Mouse (Mus musculus) midbrain, embryonic 13.5 days (tissue): Measurements from ENCODE around the gene Thada. TPM values are rescaled to one million over a fixed set of nuclear protein-coding genes. Genes with fewer than 3 reads are reported as not detected.

Source experiments
- ATAC-seq: fragments of 200-750 bp; cut with Nextera tagmentation; 2 replicates; pipeline ENCODE4 v1.8.0; 2017; ENCODE audit warnings: mild to moderate bottlenecking, moderate TSS enrichment, moderate library complexity
- H3K27ac ChIP-seq: fragments of 300-500 bp; sonication (generic); 2 replicates; pipeline ENCODE4 v1.5.1; 2015; ENCODE audit warnings: inconsistent platforms, mild to moderate bottlenecking, moderate library complexity
- H3K27me3 ChIP-seq: fragments of 300-500 bp; sonication (generic); 2 replicates; pipeline ENCODE4 v1.6.1; 2015; ENCODE audit warnings: mild to moderate bottlenecking, inconsistent platforms
- H3K36me3 ChIP-seq: fragments of 300-500 bp; sonication (generic); 2 replicates; pipeline ENCODE4 v1.6.1; 2015; ENCODE audit warnings: mild to moderate bottlenecking, inconsistent platforms
- H3K4me1 ChIP-seq: fragments of 300-500 bp; sonication (generic); replicated peaks from 2 replicates; pipeline ENCODE4 v1.6.1; 2015; ENCODE audit warnings: inconsistent platforms
- H3K4me2 ChIP-seq: fragments of 300-500 bp; sonication (generic); replicated peaks from 2 replicates; pipeline ENCODE4 v1.6.1; 2015; ENCODE audit warnings: moderate library complexity, mild to moderate bottlenecking, inconsistent platforms
- H3K4me3 ChIP-seq: fragments of 300-500 bp; sonication (generic); replicated peaks from 2 replicates; pipeline ENCODE4 v1.5.1; 2015; ENCODE audit warnings: mild to moderate bottlenecking, inconsistent platforms
- H3K9ac ChIP-seq: fragments of 300-500 bp; sonication (generic); replicated peaks from 2 replicates; pipeline ENCODE4 v1.6.1; 2015; ENCODE audit warnings: mild to moderate bottlenecking, inconsistent platforms
- H3K9me3 ChIP-seq: fragments of 300-500 bp; sonication (generic); 2 replicates; pipeline ENCODE4 v1.6.1; 2016; ENCODE audit warnings: mild to moderate bottlenecking, inconsistent platforms
- WGBS: fragments of 180-500 bp; shearing (Covaris S2); methylation state at CpG from one replicate; pipeline ENCODE4 v1.1.7; 2015; 5-methylcytosine and 5-hydroxymethylcytosine counted together
- polyA plus RNA-seq: library from polyadenylated mRNA; unstranded; fragments of >200 nt; fragmentation: Nextera tagmentation; extraction: Ambion mirVana; gene quantifications from 2 replicates; pipeline ENCODE4 v1.2.1, GENCODE M21; 2015

Gene Thada
- polyA plus RNA-seq, 1 experiment from 2014 or later = 7.6 TPM

GRCm38 (mm10) chr17:84352790-84353154 is 113.2 kb downstream of the Thada start:
- H3K36me3 ChIP-seq = 0 out of 2 replicates have a peak, but pooled peaks cover 2% of the 10 kb centered on the region
- WGBS = 96% methylated on average over 3 of the region's 3 CpGs
- H3K27me3 ChIP-seq = no peaks in the 10 kb centered on the region
- H3K9me3 ChIP-seq = no peaks in the 10 kb centered on the region
- ATAC-seq = no peak
- H3K27ac ChIP-seq = no peak overlapping the region
- no peak overlapping the region for H3K4me3 ChIP-seq
- peaks cover 14% of the 10 kb centered on the region for H3K4me1 ChIP-seq
- no peak overlapping the region for H3K4me2 ChIP-seq
- no peak overlapping the region for H3K9ac ChIP-seq

- Histone ChIP-seq H3K4me1 (peaks cover 14% of the 10 kb centered on the region), H3K36me3 (0 out of 2 replicates have a peak, but pooled peaks cover 2% of the 10 kb centered on the region), H3K27me3 (no peaks in the 10 kb centered on the region), H3K4me2 (no peak overlapping the region), H3K27ac (0 out of 2 replicates have a peak overlapping the region, but pooled peaks have one; percentile 47), H3K4me3 (no peak overlapping the region), H3K9me3 (no peaks in the 10 kb centered on the region), H3K9ac (no peak overlapping the region)
- no peak for ATAC-seq
- WGBS = 71% methylated on average over 8 of the region's 9 CpGs
Observed at GRCm38 (mm10) chr17:84351912-84352789, 113.9 kb downstream of the Thada start.

DNA sequence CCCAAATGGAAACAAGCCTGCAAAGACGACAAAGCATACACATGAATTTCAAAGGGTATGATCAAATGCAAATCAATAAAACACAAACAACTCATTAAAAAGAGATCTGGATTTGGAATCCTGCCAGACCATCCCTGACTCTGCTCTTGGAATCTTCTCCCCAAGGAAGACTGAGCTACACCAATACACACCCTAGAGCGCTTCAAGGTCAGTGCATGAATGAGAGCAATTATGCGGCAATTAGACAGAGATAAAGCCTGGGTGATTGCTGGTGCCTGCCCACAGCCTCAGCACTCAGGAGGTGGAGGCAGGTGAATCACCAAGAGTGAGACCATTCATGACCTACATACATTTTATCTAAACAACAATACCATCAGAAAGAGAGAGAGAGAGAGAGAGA is 114.7 kb downstream of the Thada start:
- Histone ChIP-seq H3K9ac (no peak overlapping the region), H3K27me3 (no peaks in the 10 kb centered on the region), H3K4me2 (no peak overlapping the region), H3K4me3 (no peak overlapping the region), H3K27ac (0 out of 2 replicates have a peak overlapping the region, but pooled peaks have one; percentile 47), H3K36me3 (peaks cover 7% of the 10 kb centered on the region), H3K9me3 (no peaks in the 10 kb centered on the region), H3K4me1 (peaks cover 14% of the 10 kb centered on the region)
- ATAC-seq = peak; percentile 80
- 54% methylated on average over 3 of the region's 3 CpGs for WGBS

- WGBS = 97% methylated on average over 3 of the region's 3 CpGs
- ATAC-seq = no peak
Observed at GRCm38 (mm10) chr17:84348865-84349264, 117.1 kb downstream of the Thada start.

GRCm38 (mm10) chr17:84342299-84342817 is 123.6 kb downstream of the Thada start:
- Histone ChIP-seq H3K36me3 (peaks cover 16% of the 10 kb centered on the region), H3K4me1 (peaks cover 4% of the 10 kb centered on the region; the same call in 1 of the 2 replicates), H3K4me2 (no peak overlapping the region), H3K9ac (no peak overlapping the region), H3K9me3 (no peaks in the 10 kb centered on the region), H3K27me3 (no peaks in the 10 kb centered on the region), H3K27ac (no peak overlapping the region), H3K4me3 (no peak overlapping the region)
- ATAC-seq = no peak
- WGBS = 37% methylated on average over 6 of the region's 6 CpGs

More at GRCm38 (mm10) chr17:84348865-84349264, 117.1 kb downstream of the Thada start:
- Histone ChIP-seq H3K36me3 (peaks cover 9% of the 10 kb centered on the region), H3K4me1 (peaks cover 14% of the 10 kb centered on the region), H3K27ac (no peak overlapping the region), H3K27me3 (no peaks in the 10 kb centered on the region), H3K9me3 (no peaks in the 10 kb centered on the region), H3K4me3 (no peak overlapping the region), H3K9ac (no peak overlapping the region), H3K4me2 (no peak overlapping the region)

GRCm38 (mm10) chr17:84341686-84342085 is 124.3 kb downstream of the Thada start:
- Histone ChIP-seq H3K27ac (no peak overlapping the region), H3K27me3 (no peaks in the 10 kb centered on the region), H3K36me3 (peaks cover 15% of the 10 kb centered on the region), H3K9ac (no peak overlapping the region), H3K4me3 (no peak overlapping the region), H3K4me1 (peaks cover 4% of the 10 kb centered on the region; the same call in 1 of the 2 replicates), H3K4me2 (no peak overlapping the region), H3K9me3 (no peaks in the 10 kb centered on the region)
- ATAC-seq = no peak
- WGBS = 84% methylated on average over 2 of the region's 2 CpGs

DNA sequence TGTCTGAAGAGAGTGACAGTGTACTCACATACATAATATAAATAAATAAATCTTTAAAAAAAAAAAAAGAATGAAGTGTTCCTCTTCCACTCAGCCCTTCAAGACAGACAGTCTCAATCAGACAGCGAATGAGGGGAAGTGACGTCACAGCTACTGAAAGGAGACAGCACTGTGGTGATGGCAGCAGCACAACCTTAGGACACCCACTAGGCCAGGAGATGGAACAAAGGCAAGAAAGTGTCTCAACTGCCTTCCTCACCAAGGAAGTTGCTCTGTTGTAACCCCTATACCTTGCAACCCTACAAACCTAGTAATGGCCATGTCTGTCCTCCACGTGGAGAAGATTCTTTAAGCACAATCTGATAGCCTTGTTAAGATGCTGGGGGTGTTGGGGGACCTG is 125.4 kb downstream of the Thada start:
- Histone ChIP-seq H3K27ac (no peak overlapping the region), H3K4me2 (no peak overlapping the region), H3K36me3 (peaks cover 11% of the 10 kb centered on the region), H3K4me1 (peaks cover 4% of the 10 kb centered on the region; the same call in 1 of the 2 replicates), H3K9ac (no peak overlapping the region), H3K4me3 (no peak overlapping the region), H3K9me3 (no peaks in the 10 kb centered on the region), H3K27me3 (no peaks in the 10 kb centered on the region)
- 96% methylated on average over 3 of the region's 3 CpGs for WGBS
- ATAC-seq = no peak

- Histone ChIP-seq H3K27ac (no peak overlapping the region), H3K4me3 (no peak overlapping the region), H3K36me3 (peaks cover 29% of the 10 kb centered on the region), H3K9ac (no peak overlapping the region), H3K4me1 (0 out of 2 replicates have a peak, but pooled peaks cover 3% of the 10 kb centered on the region), H3K27me3 (no peaks in the 10 kb centered on the region), H3K9me3 (no peaks in the 10 kb centered on the region), H3K4me2 (no peak overlapping the region)
- ATAC-seq = no peak
- 89% methylated on average over 1 of the region's 1 CpGs for WGBS
Observed at GRCm38 (mm10) chr17:84335996-84336395, 130.0 kb downstream of the Thada start.

- no peak overlapping the region for H3K9ac ChIP-seq
- no peaks in the 10 kb centered on the region for H3K9me3 ChIP-seq
- no peak for ATAC-seq
- 0 out of 2 replicates have a peak, but pooled peaks cover 3% of the 10 kb centered on the region for H3K4me1 ChIP-seq
- no peak overlapping the region for H3K27ac ChIP-seq
- H3K4me3 ChIP-seq = no peak overlapping the region
- H3K4me2 ChIP-seq = no peak overlapping the region
- WGBS = 90% methylated on average over 3 of the region's 3 CpGs
- H3K36me3 ChIP-seq = peaks cover 23% of the 10 kb centered on the region
- no peaks in the 10 kb centered on the region for H3K27me3 ChIP-seq
Observed at GRCm38 (mm10) chr17:84335076-84335475, 130.9 kb downstream of the Thada start.

- WGBS = 85% methylated on average over 5 of the region's 5 CpGs
- H3K9me3 ChIP-seq = no peaks in the 10 kb centered on the region
Observed at GRCm38 (mm10) chr17:84334241-84335014, 131.6 kb downstream of the Thada start.

DNA sequence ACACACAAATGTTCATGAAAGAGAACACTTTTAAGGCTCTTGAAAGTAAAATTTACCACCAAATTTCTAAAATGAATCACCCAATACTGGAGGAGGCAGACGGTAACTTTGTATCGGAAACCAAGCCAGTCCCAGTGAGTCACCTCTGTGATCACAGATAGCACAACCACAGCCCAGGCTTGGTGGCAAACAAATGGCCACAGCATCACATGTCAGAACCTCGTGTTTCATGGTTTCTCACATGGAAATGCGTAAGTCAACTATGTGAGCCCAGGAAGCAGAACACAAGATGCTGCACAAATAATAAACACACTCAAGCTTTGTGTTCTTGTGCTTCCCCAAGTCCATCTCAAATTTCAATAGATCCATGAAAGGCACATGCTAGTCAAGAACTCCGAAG is 133.1 kb downstream of the Thada start:
- Histone ChIP-seq H3K27me3 (no peaks in the 10 kb centered on the region), H3K9me3 (no peaks in the 10 kb centered on the region), H3K36me3 (peaks cover 20% of the 10 kb centered on the region; the same call in 1 of the 2 replicates), H3K27ac (no peak overlapping the region), H3K9ac (no peak overlapping the region), H3K4me2 (no peak overlapping the region), H3K4me3 (no peak overlapping the region), H3K4me1 (0 out of 2 replicates have a peak, but pooled peaks cover 3% of the 10 kb centered on the region)
- 95% methylated on average over 5 of the region's 5 CpGs for WGBS
- ATAC-seq = no peak

More at GRCm38 (mm10) chr17:84334241-84335014, 131.6 kb downstream of the Thada start:
- Histone ChIP-seq H3K9ac (no peak overlapping the region), H3K36me3 (peaks cover 20% of the 10 kb centered on the region; the same call in 1 of the 2 replicates), H3K27ac (no peak overlapping the region), H3K4me2 (no peak overlapping the region), H3K4me1 (0 out of 2 replicates have a peak, but pooled peaks cover 3% of the 10 kb centered on the region), H3K27me3 (no peaks in the 10 kb centered on the region), H3K4me3 (no peak overlapping the region)
- no peak for ATAC-seq
